Mouse (Mus musculus): ENCODE data around the gene Aldh4a1. TPM values are rescaled to one million over a fixed set of nuclear protein-coding genes. Genes with fewer than 3 reads are reported as not detected.
A peak's percentile ranks its signal among the peaks of the same experiment; 100 is the strongest.

Gene Aldh4a1
- polyA plus RNA-seq, 1 experiment, result 23.3 TPM

GRCm38 (mm10) chr4:139616276-139617000 lies 6.2 kb upstream of the Aldh4a1 start:
- peak; percentile 67 for DNase-seq (ENCODE audit: low read depth, low spot score)
- 26% methylated on average over 24 of the region's 24 CpGs for WGBS

GRCm38 (mm10) chr4:139617001-139617364 lies 5.7 kb upstream of the Aldh4a1 start:
- WGBS, result 50% methylated on average over 3 of the region's 3 CpGs
- DNase-seq (ENCODE audit: low read depth, low spot score), result no peak

- 77% methylated on average over 6 of the region's 6 CpGs for WGBS
Observed at GRCm38 (mm10) chr4:139619765-139620164, 2.9 kb upstream of the Aldh4a1 start.

GRCm38 (mm10) chr4:139623434-139624115 lies 909 bp downstream of the Aldh4a1 start:
- DNase-seq (ENCODE audit: low read depth, low spot score), result no peak
- 9% methylated on average over 21 of the region's 21 CpGs for WGBS

More at GRCm38 (mm10) chr4:139619765-139620164, 2.9 kb upstream of the Aldh4a1 start:
- DNase-seq (ENCODE audit: low read depth, low spot score), result no peak

GRCm38 (mm10) chr4:139624116-139624489 lies 1.4 kb downstream of the Aldh4a1 start:
- WGBS, result 48% methylated on average over 5 of the region's 5 CpGs
- no peak for DNase-seq (ENCODE audit: low read depth, low spot score)

- no peak for DNase-seq (ENCODE audit: low read depth, low spot score)
- 23% methylated on average over 10 of the region's 10 CpGs for WGBS
Observed at GRCm38 (mm10) chr4:139624706-139625105, 2.0 kb downstream of the Aldh4a1 start.

GRCm38 (mm10) chr4:139627361-139627760 lies 4.7 kb downstream of the Aldh4a1 start:
- DNase-seq (ENCODE audit: low read depth, low spot score), result no peak
- 88% methylated on average over 11 of the region's 11 CpGs for WGBS

GRCm38 (mm10) chr4:139630171-139630570 lies 7.5 kb downstream of the Aldh4a1 start:
- DNase-seq (ENCODE audit: low read depth, low spot score), result peak; percentile 58
- WGBS, result 35% methylated on average over 10 of the region's 10 CpGs

GRCm38 (mm10) chr4:139631141-139631540 lies 8.5 kb downstream of the Aldh4a1 start:
- WGBS, result 53% methylated on average over 5 of the region's 5 CpGs
- DNase-seq (ENCODE audit: low read depth, low spot score), result no peak

GRCm38 (mm10) chr4:139631569-139632253 lies 9.0 kb downstream of the Aldh4a1 start:
- DNase-seq (ENCODE audit: low read depth, low spot score), result no peak
- WGBS, result 72% methylated on average over 7 of the region's 7 CpGs

- no peak for DNase-seq (ENCODE audit: low read depth, low spot score)
- WGBS, result 70% methylated on average over 10 of the region's 10 CpGs
Observed at GRCm38 (mm10) chr4:139632254-139632580, 9.6 kb downstream of the Aldh4a1 start.

GRCm38 (mm10) chr4:139636373-139636772 lies 13.7 kb downstream of the Aldh4a1 start:
- no peak for DNase-seq (ENCODE audit: low read depth, low spot score)
- WGBS, result 33% methylated on average over 7 of the region's 7 CpGs

GRCm38 (mm10) chr4:139637847-139638246 lies 15.2 kb downstream of the Aldh4a1 start:
- 79% methylated on average over 9 of the region's 9 CpGs for WGBS
- no peak for DNase-seq (ENCODE audit: low read depth, low spot score)

GRCm38 (mm10) chr4:139638356-139638755 lies 15.7 kb downstream of the Aldh4a1 start:
- DNase-seq (ENCODE audit: low read depth, low spot score), result no peak
- 95% methylated on average over 16 of the region's 16 CpGs for WGBS

- no peak for DNase-seq (ENCODE audit: low read depth, low spot score)
- 47% methylated on average over 12 of the region's 12 CpGs for WGBS
Observed at GRCm38 (mm10) chr4:139639801-139640200, 17.1 kb downstream of the Aldh4a1 start.

- 74% methylated on average over 12 of the region's 12 CpGs for WGBS
- DNase-seq (ENCODE audit: low read depth, low spot score), result no peak
Observed at GRCm38 (mm10) chr4:139640333-139640732, 17.7 kb downstream of the Aldh4a1 start.

GRCm38 (mm10) chr4:139640775-139641174 lies 18.1 kb downstream of the Aldh4a1 start:
- 70% methylated on average over 6 of the region's 6 CpGs for WGBS
- DNase-seq (ENCODE audit: low read depth, low spot score), result no peak

- 42% methylated on average over 30 of the region's 30 CpGs for WGBS
- DNase-seq (ENCODE audit: low read depth, low spot score), result no peak
Observed at GRCm38 (mm10) chr4:139641829-139642425, 19.3 kb downstream of the Aldh4a1 start.

GRCm38 (mm10) chr4:139643972-139644371 lies 21.3 kb downstream of the Aldh4a1 start:
- DNase-seq (ENCODE audit: low read depth, low spot score), result peak; percentile 40
- 19% methylated on average over 9 of the region's 9 CpGs for WGBS

GRCm38 (mm10) chr4:139646916-139647315 lies 24.2 kb downstream of the Aldh4a1 start:
- DNase-seq (ENCODE audit: low read depth, low spot score), result no peak
- WGBS, result 94% methylated on average over 7 of the region's 7 CpGs

Measured in large intestine, adult 2 months (tissue).